Mouse (Mus musculus) forebrain, embryonic 10.5 days (tissue): ENCODE data around the gene Iffo2. TPM values are rescaled to one million over a fixed set of nuclear protein-coding genes. Genes with fewer than 3 reads are reported as not detected.

Source experiments
- DNase-seq: peaks from one replicate; pipeline ENCODE4 v3.0.0-alpha.2; 2017; ENCODE audit warnings: low spot score; ENCODE audit errors: extremely low spot score
- H3K27ac ChIP-seq: fragments of 300-500 bp; sonication (generic); 2 replicates; pipeline ENCODE4 v1.5.1; 2016; ENCODE audit warnings: mild to moderate bottlenecking
- H3K27me3 ChIP-seq: fragments of 300-500 bp; sonication (generic); 2 replicates; pipeline ENCODE4 v1.6.1; 2016; ENCODE audit warnings: mild to moderate bottlenecking; ENCODE audit not compliant: poor library complexity, severe bottlenecking
- H3K36me3 ChIP-seq: fragments of 300-500 bp; sonication (generic); replicated peaks from 2 replicates; pipeline ENCODE4 v1.6.1; 2016; ENCODE audit warnings: mild to moderate bottlenecking, moderate library complexity
- H3K4me1 ChIP-seq: fragments of 300-500 bp; sonication (generic); 2 replicates; pipeline ENCODE4 v1.6.1; 2016
- H3K4me3 ChIP-seq: fragments of 300-500 bp; sonication (generic); 2 replicates; pipeline ENCODE4 v1.5.1; 2016; ENCODE audit warnings: mild to moderate bottlenecking, moderate library complexity
- H3K9me3 ChIP-seq: fragments of 300-500 bp; sonication (generic); 2 replicates; pipeline ENCODE4 v1.6.1; 2016; ENCODE audit warnings: mild to moderate bottlenecking, moderate library complexity
- WGBS: fragments of 180-500 bp; shearing (Covaris S2); methylation state at CpG from one replicate; pipeline ENCODE4 v1.1.7; 2016; 5-methylcytosine and 5-hydroxymethylcytosine counted together
- polyA plus RNA-seq: library from polyadenylated mRNA; unstranded; fragments of >200 nt; fragmentation: Nextera tagmentation; extraction: Ambion mirVana; gene quantifications from 2 replicates; pipeline ENCODE4 v1.2.1, GENCODE M21; 2016

The Iffo2 gene
- polyA plus RNA-seq, 1 experiment from 2014 or later: 3.0 TPM

GRCm38 (mm10) chr4:139577006-139577405 is 46.7 kb downstream of the Iffo2 start:
- Histone ChIP-seq H3K27ac (no peak overlapping the region), H3K4me3 (peak overlapping the region; percentile 71), H3K27me3 (peaks cover 37% of the 10 kb centered on the region), H3K4me1 (peaks cover 79% of the 10 kb centered on the region), H3K9me3 (no peaks in the 10 kb centered on the region), H3K36me3 (no peaks in the 10 kb centered on the region)
- no peak for DNase-seq
- WGBS: 86% methylated on average over 7 of the region's 7 CpGs

GRCm38 (mm10) chr4:139578389-139578788 is 48.0 kb downstream of the Iffo2 start:
- Histone ChIP-seq H3K9me3 (no peaks in the 10 kb centered on the region), H3K4me1 (peaks cover 92% of the 10 kb centered on the region), H3K27me3 (peaks cover 24% of the 10 kb centered on the region), H3K36me3 (no peaks in the 10 kb centered on the region), H3K27ac (no peak overlapping the region), H3K4me3 (no peak overlapping the region)
- 90% methylated on average over 8 of the region's 8 CpGs for WGBS
- DNase-seq: no peak

GRCm38 (mm10) chr4:139579003-139579402 is 48.7 kb downstream of the Iffo2 start:
- H3K27me3 ChIP-seq: peaks cover 20% of the 10 kb centered on the region
- H3K4me3 ChIP-seq: no peak overlapping the region
- DNase-seq: no peak
- WGBS: 77% methylated on average over 10 of the region's 10 CpGs
- H3K36me3 ChIP-seq: no peaks in the 10 kb centered on the region
- peaks cover 91% of the 10 kb centered on the region for H3K4me1 ChIP-seq
- H3K27ac ChIP-seq: no peak overlapping the region
- H3K9me3 ChIP-seq: no peaks in the 10 kb centered on the region

GRCm38 (mm10) chr4:139579466-139579865 is 49.1 kb downstream of the Iffo2 start:
- peaks cover 91% of the 10 kb centered on the region for H3K4me1 ChIP-seq
- H3K27ac ChIP-seq: peak overlapping the region; percentile 88
- 77% methylated on average over 6 of the region's 6 CpGs for WGBS

GRCm38 (mm10) chr4:139580663-139581336 is 50.5 kb downstream of the Iffo2 start:
- peak overlapping the region; percentile 27 for H3K4me3 ChIP-seq

More at GRCm38 (mm10) chr4:139579466-139579865, 49.1 kb downstream of the Iffo2 start:
- H3K9me3 ChIP-seq: no peaks in the 10 kb centered on the region
- H3K36me3 ChIP-seq: no peaks in the 10 kb centered on the region
- no peak for DNase-seq
- peaks cover 20% of the 10 kb centered on the region for H3K27me3 ChIP-seq
- no peak overlapping the region for H3K4me3 ChIP-seq

GRCm38 (mm10) chr4:139581427-139582051 is 51.2 kb downstream of the Iffo2 start:
- Histone ChIP-seq H3K9me3 (no peaks in the 10 kb centered on the region), H3K27me3 (peaks cover 10% of the 10 kb centered on the region), H3K4me1 (peaks cover 87% of the 10 kb centered on the region), H3K36me3 (no peaks in the 10 kb centered on the region), H3K27ac (peak overlapping the region; percentile 88), H3K4me3 (peak overlapping the region; percentile 27; the same call in 1 of the 2 replicates)
- no peak for DNase-seq
- 71% methylated on average over 6 of the region's 6 CpGs for WGBS

More at GRCm38 (mm10) chr4:139580663-139581336, 50.5 kb downstream of the Iffo2 start:
- Histone ChIP-seq H3K27ac (peak overlapping the region; percentile 88), H3K27me3 (peaks cover 17% of the 10 kb centered on the region), H3K4me1 (peaks cover 89% of the 10 kb centered on the region), H3K9me3 (no peaks in the 10 kb centered on the region), H3K36me3 (no peaks in the 10 kb centered on the region)
- WGBS: 8% methylated on average over 15 of the region's 15 CpGs
- no peak for DNase-seq

GRCm38 (mm10) chr4:139582346-139582745 is 52.0 kb downstream of the Iffo2 start:
- DNase-seq: no peak
- peak overlapping the region; percentile 88; the same call in 1 of the 2 replicates for H3K27ac ChIP-seq
- WGBS: 85% methylated on average over 6 of the region's 6 CpGs
- no peaks in the 10 kb centered on the region for H3K9me3 ChIP-seq
- no peaks in the 10 kb centered on the region for H3K36me3 ChIP-seq
- H3K27me3 ChIP-seq: peaks cover 2% of the 10 kb centered on the region
- peaks cover 86% of the 10 kb centered on the region for H3K4me1 ChIP-seq
- H3K4me3 ChIP-seq: no peak overlapping the region

- Histone ChIP-seq H3K9me3 (no peaks in the 10 kb centered on the region), H3K4me3 (no peak overlapping the region), H3K27me3 (no peaks in the 10 kb centered on the region), H3K36me3 (no peaks in the 10 kb centered on the region), H3K27ac (peak overlapping the region; percentile 12; the same call in 1 of the 2 replicates), H3K4me1 (peaks cover 92% of the 10 kb centered on the region)
- no peak for DNase-seq
- WGBS: 40% methylated on average over 3 of the region's 3 CpGs
These were observed 52.6 kb downstream of the Iffo2 start for GRCm38 (mm10) chr4:139582903-139583302.

GRCm38 (mm10) chr4:139583629-139584245 is 53.4 kb downstream of the Iffo2 start:
- no peak overlapping the region for H3K4me3 ChIP-seq
- WGBS: 84% methylated on average over 11 of the region's 11 CpGs

GRCm38 (mm10) chr4:139584704-139585103 is 54.4 kb downstream of the Iffo2 start:
- Histone ChIP-seq H3K9me3 (no peaks in the 10 kb centered on the region), H3K4me3 (no peak overlapping the region), H3K27ac (peak overlapping the region; percentile 51), H3K27me3 (no peaks in the 10 kb centered on the region), H3K36me3 (no peaks in the 10 kb centered on the region), H3K4me1 (peaks cover 83% of the 10 kb centered on the region)
- 77% methylated on average over 11 of the region's 11 CpGs for WGBS
- no peak for DNase-seq

More at GRCm38 (mm10) chr4:139583629-139584245, 53.4 kb downstream of the Iffo2 start:
- peak overlapping the region; percentile 51; the same call in 1 of the 2 replicates for H3K27ac ChIP-seq
- no peaks in the 10 kb centered on the region for H3K36me3 ChIP-seq
- DNase-seq: no peak
- H3K9me3 ChIP-seq: no peaks in the 10 kb centered on the region
- no peaks in the 10 kb centered on the region for H3K27me3 ChIP-seq
- H3K4me1 ChIP-seq: peaks cover 87% of the 10 kb centered on the region

- peaks cover 83% of the 10 kb centered on the region for H3K4me1 ChIP-seq
- H3K36me3 ChIP-seq: no peaks in the 10 kb centered on the region
- WGBS: 93% methylated on average over 7 of the region's 7 CpGs
These were observed 55.4 kb downstream of the Iffo2 start for GRCm38 (mm10) chr4:139585713-139586112.

GRCm38 (mm10) chr4:139587370-139587769 is 57.0 kb downstream of the Iffo2 start:
- peaks cover 67% of the 10 kb centered on the region for H3K4me1 ChIP-seq
- WGBS: 82% methylated on average over 4 of the region's 4 CpGs
- no peak overlapping the region for H3K4me3 ChIP-seq
- peak overlapping the region; percentile 59 for H3K27ac ChIP-seq
- no peaks in the 10 kb centered on the region for H3K9me3 ChIP-seq
- no peak for DNase-seq
- no peaks in the 10 kb centered on the region for H3K27me3 ChIP-seq
- H3K36me3 ChIP-seq: no peaks in the 10 kb centered on the region

More at GRCm38 (mm10) chr4:139585713-139586112, 55.4 kb downstream of the Iffo2 start:
- DNase-seq: no peak
- Histone ChIP-seq H3K4me3 (no peak overlapping the region), H3K9me3 (no peaks in the 10 kb centered on the region), H3K27ac (no peak overlapping the region), H3K27me3 (no peaks in the 10 kb centered on the region)

- 70% methylated on average over 4 of the region's 4 CpGs for WGBS
- H3K9me3 ChIP-seq: no peaks in the 10 kb centered on the region
- H3K27me3 ChIP-seq: no peaks in the 10 kb centered on the region
- no peak overlapping the region for H3K4me3 ChIP-seq
- peak overlapping the region; percentile 59 for H3K27ac ChIP-seq
- DNase-seq: no peak
- peaks cover 63% of the 10 kb centered on the region for H3K4me1 ChIP-seq
- H3K36me3 ChIP-seq: no peaks in the 10 kb centered on the region
These were observed 57.4 kb downstream of the Iffo2 start for GRCm38 (mm10) chr4:139587773-139588172.
